Mouse (Mus musculus) CD4-positive, CD25-positive, alpha-beta regulatory T cell, adult 9 weeks (primary cell): ENCODE results near the gene Tagap1. TPM values are rescaled to one million over a fixed set of nuclear protein-coding genes. Genes with fewer than 3 reads are reported as not detected.

Experiments
- polyA plus RNA-seq: library from polyadenylated mRNA; unstranded; fragments of 100-300 nt; shearing (Covaris generic); gene quantifications from one replicate; pipeline ENCODE4 v1.2.1, GENCODE M21; 2017

Gene Tagap1
- 11.3 TPM for polyA plus RNA-seq

DNA sequence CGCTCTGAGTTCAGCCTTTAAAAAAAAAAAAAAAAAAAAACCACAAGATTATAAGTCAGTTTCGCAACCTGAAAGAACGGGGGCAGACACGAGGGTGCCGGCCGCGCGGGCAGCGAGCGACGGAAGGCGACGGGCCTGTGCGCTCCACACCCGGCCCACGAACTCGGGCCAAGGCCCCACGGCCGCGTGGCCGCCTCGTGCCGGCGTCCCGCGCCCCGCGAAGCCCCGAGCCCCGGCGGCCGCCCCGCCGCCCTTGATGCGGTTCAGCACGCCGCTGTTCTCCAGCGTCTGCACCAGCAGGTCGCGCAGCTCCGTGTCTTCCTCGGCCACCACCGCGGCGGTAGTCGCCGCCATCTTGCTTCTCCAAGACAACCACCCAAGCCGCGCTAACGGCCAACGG is at the start of gene Tagap1:
Gene Tagap1, minus strand, starts transcription at position 381 of the 400 bp plus-strand sequence.

DNA sequence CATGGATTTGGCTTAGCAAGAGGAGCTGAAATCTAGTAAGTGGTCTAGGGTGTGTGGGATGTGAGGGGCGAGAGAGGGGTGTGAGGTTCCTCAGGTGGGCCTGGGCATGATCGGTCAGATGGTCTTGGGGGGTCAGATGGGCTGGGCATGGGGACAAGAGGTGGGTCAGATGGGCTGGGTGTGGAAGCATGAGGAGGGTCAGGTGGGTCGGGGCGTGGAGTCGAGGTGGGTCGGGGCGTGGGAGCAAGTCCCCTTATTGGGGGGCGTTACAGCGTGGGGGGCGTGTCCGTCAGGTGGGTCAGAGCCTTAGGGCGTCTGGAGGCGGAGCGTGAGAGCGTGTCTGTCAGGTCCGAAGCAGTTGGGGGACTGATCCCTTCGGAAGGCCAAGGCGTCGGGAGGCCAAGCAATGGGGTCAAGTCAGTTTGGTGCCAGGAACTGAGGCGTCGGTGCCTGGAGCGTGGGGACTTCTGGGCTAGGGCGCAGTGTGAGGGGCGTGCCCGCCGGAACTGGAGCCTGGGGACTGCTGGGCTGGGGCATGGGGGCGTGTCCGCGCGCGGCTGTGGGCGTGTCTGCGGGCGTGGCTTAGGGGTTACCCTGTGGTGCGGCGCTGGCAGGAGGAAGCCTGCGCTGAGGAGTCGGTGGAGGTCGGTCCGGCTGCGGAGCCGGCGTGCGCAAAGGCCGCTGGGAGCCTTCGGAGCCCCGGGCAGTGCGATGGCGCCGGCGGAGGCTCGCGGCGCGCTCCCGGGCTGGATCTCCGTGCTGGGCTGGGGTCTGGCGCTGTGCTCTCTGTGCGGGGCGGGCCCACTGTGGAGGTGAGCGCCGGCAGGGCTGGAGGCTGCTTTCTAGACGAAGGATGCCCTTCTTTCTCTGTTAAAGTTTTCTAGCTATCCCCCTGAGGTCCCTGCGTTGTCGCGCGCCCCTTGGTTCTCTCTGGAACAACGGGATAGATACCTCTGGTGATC is 17.6 kb upstream of the Tagap1 start, which contains the start of gene Gm49721:
Gene Gm49721, plus strand, starts transcription at position 618 of the 962 bp plus-strand sequence.

DNA sequence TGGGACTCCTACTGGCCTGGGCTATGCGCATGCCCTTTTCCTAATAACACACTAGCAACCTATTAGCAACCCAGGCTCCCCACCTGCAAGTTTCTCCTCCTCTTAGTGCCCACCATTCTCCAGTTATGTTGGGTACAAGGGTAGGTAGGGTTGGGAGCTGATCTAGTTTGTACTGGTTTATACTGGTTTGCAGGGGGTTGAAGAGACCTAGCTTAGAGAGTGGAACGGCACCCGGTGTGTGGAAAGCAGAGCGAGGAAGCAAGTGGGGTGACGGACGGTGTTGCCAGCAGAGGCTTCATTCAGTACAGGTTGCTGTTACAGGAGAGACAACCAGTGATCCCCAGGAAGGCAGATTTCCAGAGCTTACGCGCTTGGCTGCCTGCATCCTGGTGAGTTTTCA is 9.4 kb upstream of the Tagap1 start, which contains the start of gene Rnaset2b:
Gene Rnaset2b, plus strand, starts transcription at position 301 of the 400 bp plus-strand sequence.

DNA sequence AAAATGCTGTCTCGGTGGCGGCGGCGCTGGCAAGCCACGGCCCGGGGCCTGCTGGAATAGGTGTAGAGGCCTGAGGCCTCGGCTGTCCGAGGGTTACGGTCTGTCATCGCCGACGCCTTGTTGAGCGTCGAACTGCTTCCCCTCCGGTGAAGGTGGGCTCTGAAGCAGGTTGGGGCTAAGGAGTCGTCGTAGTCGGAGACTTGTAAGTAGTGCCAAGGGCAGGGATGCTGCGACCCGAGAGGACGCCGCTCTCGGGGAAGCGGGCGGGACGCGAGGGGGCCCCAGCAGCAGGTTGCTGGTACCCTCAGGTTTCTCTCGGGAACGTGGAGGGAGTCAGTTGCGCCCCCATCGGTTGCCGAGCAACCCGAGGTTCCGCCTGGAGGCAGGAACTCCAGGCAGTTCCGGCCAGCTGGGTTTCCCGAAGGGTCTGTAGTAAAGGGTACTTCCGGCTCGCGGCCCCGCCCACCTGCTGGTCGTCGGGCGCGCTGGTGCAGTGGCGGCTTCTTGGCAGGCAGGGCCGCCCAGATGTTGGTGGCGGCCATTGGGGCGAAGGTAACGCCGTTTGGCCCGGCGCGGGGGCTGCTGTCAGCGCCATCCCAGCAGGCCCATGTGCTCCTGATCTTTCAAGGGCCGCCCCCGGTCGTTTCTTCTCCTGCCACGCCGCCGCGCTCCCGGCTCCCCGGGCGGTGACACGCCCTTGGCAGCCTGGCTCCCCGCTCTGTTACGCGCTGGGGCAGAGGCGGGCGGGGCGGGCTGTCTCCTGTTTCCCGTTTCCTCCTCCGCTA is 12.8 kb downstream of the Tagap1 start, which contains the start of gene Rsph3b:
Gene Rsph3b, minus strand, starts transcription at position 699 of the 785 bp plus-strand sequence.

Other genes starting within 250 kb of the Tagap1 start
- 404 TPM for gene Ezr, start 178.4 kb downstream of the Tagap1 start, polyA plus RNA-seq
- 28.9 TPM for gene Rsph3b, start 12.5 kb downstream of the Tagap1 start, polyA plus RNA-seq
- 387 TPM for gene Rnaset2b, start 9.5 kb upstream of the Tagap1 start, polyA plus RNA-seq
- 0.52 TPM for gene Gm49721, start 17.7 kb upstream of the Tagap1 start, polyA plus RNA-seq
- gene Gm1604a, start 64.4 kb upstream of the Tagap1 start, polyA plus RNA-seq: not detected
- gene Rps6ka2, start 209.0 kb upstream of the Tagap1 start, polyA plus RNA-seq: 0.69 TPM